Mouse (Mus musculus): ENCODE measurements around the gene Xrra1. TPM values are rescaled to one million over a fixed set of nuclear protein-coding genes. Genes with fewer than 3 reads are reported as not detected.
"Not testable (repeated sequence)": the region's sequence is repeated elsewhere in the genome, so short reads cannot be mapped to it uniquely, and the experiment has no call there.

Xrra1 gene
- polyA plus RNA-seq, 1 experiment, result 0.11 TPM

GRCm38 (mm10) chr7:99944520-99944919 lies 85.6 kb downstream of the Xrra1 start:
- TF ChIP-seq MYOG (IDR thresholded peaks at IDR 0.05; ENCODE audit: control insufficient read depth, extremely low read depth, insufficient read length), result no peak
- TF ChIP-seq CEBPB (IDR thresholded peaks at IDR 0.05; ENCODE audit: low read depth), result no peak
- H3ac ChIP-seq (ENCODE audit: control insufficient read depth, insufficient read length, low read depth), result no peak overlapping the region
- H3K79me3 ChIP-seq (ENCODE audit: low read depth), result no peaks in the 10 kb centered on the region
- no peak overlapping the region for H3K4me3 ChIP-seq (ENCODE audit: insufficient read depth, poor library complexity, severe bottlenecking)
- H3K27me3 ChIP-seq (ENCODE audit: control insufficient read depth, insufficient read depth, insufficient read length), result no peaks in the 10 kb centered on the region
- H3K79me2 ChIP-seq (ENCODE audit: control insufficient read depth, insufficient read depth), result no peaks in the 10 kb centered on the region
- peaks cover 27% of the 10 kb centered on the region for H3K36me3 ChIP-seq (ENCODE audit: control insufficient read depth, insufficient read depth)

GRCm38 (mm10) chr7:99945012-99945411 lies 86.1 kb downstream of the Xrra1 start:
- not testable (repeated sequence) for H3K4me3 ChIP-seq (ENCODE audit: insufficient read depth, poor library complexity, severe bottlenecking); H3K79me2 ChIP-seq (ENCODE audit: control insufficient read depth, insufficient read depth); H3K79me3 ChIP-seq (ENCODE audit: low read depth); H3K27me3 ChIP-seq (ENCODE audit: control insufficient read depth, insufficient read depth, insufficient read length); H3ac ChIP-seq (ENCODE audit: control insufficient read depth, insufficient read length, low read depth)
- peaks cover 26% of the 10 kb centered on the region for H3K36me3 ChIP-seq (ENCODE audit: control insufficient read depth, insufficient read depth)

GRCm38 (mm10) chr7:99945939-99946338 lies 87.0 kb downstream of the Xrra1 start:
- TF ChIP-seq CTCF (IDR thresholded peaks at IDR 0.05; ENCODE audit: control insufficient read depth, insufficient read depth, insufficient read length), result no peak
- TF ChIP-seq FOSL1 (IDR thresholded peaks at IDR 0.05; ENCODE audit: insufficient read depth, low read length, poor library complexity, severe bottlenecking), result no peak
- no peak for TF ChIP-seq MYOG (IDR thresholded peaks at IDR 0.05; ENCODE audit: control insufficient read depth, extremely low read depth, insufficient read length)
- TF ChIP-seq CEBPB (IDR thresholded peaks at IDR 0.05; ENCODE audit: low read depth), result no peak
- no peak for TF ChIP-seq MAX (IDR thresholded peaks at IDR 0.05)
- no peak for TF ChIP-seq MYOD1 (IDR thresholded peaks at IDR 0.05; ENCODE audit: control insufficient read depth, insufficient read length, low read depth)
- no peak for TF ChIP-seq USF1 (IDR thresholded peaks at IDR 0.05; ENCODE audit: low read depth)
- Histone ChIP-seq H3K27me3 (ENCODE audit: control insufficient read depth, insufficient read depth, insufficient read length) (no peaks in the 10 kb centered on the region), H3K4me3 (ENCODE audit: insufficient read depth, poor library complexity, severe bottlenecking) (no peak overlapping the region), H3K36me3 (ENCODE audit: control insufficient read depth, insufficient read depth) (peaks cover 18% of the 10 kb centered on the region), H3K79me3 (ENCODE audit: low read depth) (no peaks in the 10 kb centered on the region), H3K79me2 (ENCODE audit: control insufficient read depth, insufficient read depth) (no peaks in the 10 kb centered on the region), H3ac (ENCODE audit: control insufficient read depth, insufficient read length, low read depth) (no peak overlapping the region)

GRCm38 (mm10) chr7:99946356-99946755 lies 87.4 kb downstream of the Xrra1 start:
- Histone ChIP-seq H3ac (ENCODE audit: control insufficient read depth, insufficient read length, low read depth) (no peak overlapping the region), H3K79me3 (ENCODE audit: low read depth) (no peaks in the 10 kb centered on the region), H3K79me2 (ENCODE audit: control insufficient read depth, insufficient read depth) (no peaks in the 10 kb centered on the region), H3K4me3 (ENCODE audit: insufficient read depth, poor library complexity, severe bottlenecking) (no peak overlapping the region), H3K27me3 (ENCODE audit: control insufficient read depth, insufficient read depth, insufficient read length) (no peaks in the 10 kb centered on the region), H3K36me3 (ENCODE audit: control insufficient read depth, insufficient read depth) (peaks cover 14% of the 10 kb centered on the region)
- TF ChIP-seq MAX (IDR thresholded peaks at IDR 0.05) (no peak), USF1 (IDR thresholded peaks at IDR 0.05; ENCODE audit: low read depth) (no peak), CEBPB (IDR thresholded peaks at IDR 0.05; ENCODE audit: low read depth) (no peak), MYOD1 (IDR thresholded peaks at IDR 0.05; ENCODE audit: control insufficient read depth, insufficient read length, low read depth) (no peak), CTCF (IDR thresholded peaks at IDR 0.05; ENCODE audit: control insufficient read depth, insufficient read depth, insufficient read length) (no peak), MYOG (IDR thresholded peaks at IDR 0.05; ENCODE audit: control insufficient read depth, extremely low read depth, insufficient read length) (no peak), FOSL1 (IDR thresholded peaks at IDR 0.05; ENCODE audit: insufficient read depth, low read length, poor library complexity, severe bottlenecking) (no peak)

GRCm38 (mm10) chr7:99947329-99947728 lies 88.4 kb downstream of the Xrra1 start:
- no peak overlapping the region for H3K4me3 ChIP-seq (ENCODE audit: insufficient read depth, poor library complexity, severe bottlenecking)
- H3K79me2 ChIP-seq (ENCODE audit: control insufficient read depth, insufficient read depth), result no peaks in the 10 kb centered on the region
- H3K79me3 ChIP-seq (ENCODE audit: low read depth), result no peaks in the 10 kb centered on the region
- H3ac ChIP-seq (ENCODE audit: control insufficient read depth, insufficient read length, low read depth), result no peak overlapping the region
- peaks cover 6% of the 10 kb centered on the region for H3K36me3 ChIP-seq (ENCODE audit: control insufficient read depth, insufficient read depth)
- TF ChIP-seq CEBPB (IDR thresholded peaks at IDR 0.05; ENCODE audit: low read depth) (no peak), CTCF (IDR thresholded peaks at IDR 0.05; ENCODE audit: control insufficient read depth, insufficient read depth, insufficient read length) (no peak), USF1 (IDR thresholded peaks at IDR 0.05; ENCODE audit: low read depth) (no peak), MAX (IDR thresholded peaks at IDR 0.05) (no peak), MYOD1 (IDR thresholded peaks at IDR 0.05; ENCODE audit: control insufficient read depth, insufficient read length, low read depth) (no peak)
- H3K27me3 ChIP-seq (ENCODE audit: control insufficient read depth, insufficient read depth, insufficient read length), result no peaks in the 10 kb centered on the region

- Histone ChIP-seq H3K79me3 (ENCODE audit: low read depth) (no peaks in the 10 kb centered on the region), H3K27me3 (ENCODE audit: control insufficient read depth, insufficient read depth, insufficient read length) (no peaks in the 10 kb centered on the region), H3K4me3 (ENCODE audit: insufficient read depth, poor library complexity, severe bottlenecking) (no peak overlapping the region), H3ac (ENCODE audit: control insufficient read depth, insufficient read length, low read depth) (no peak overlapping the region), H3K79me2 (ENCODE audit: control insufficient read depth, insufficient read depth) (peaks cover 7% of the 10 kb centered on the region), H3K36me3 (ENCODE audit: control insufficient read depth, insufficient read depth) (no peaks in the 10 kb centered on the region)
- no peak for TF ChIP-seq MYOD1 (IDR thresholded peaks at IDR 0.05; ENCODE audit: control insufficient read depth, insufficient read length, low read depth)
- TF ChIP-seq MAX (IDR thresholded peaks at IDR 0.05), result no peak
- TF ChIP-seq USF1 (IDR thresholded peaks at IDR 0.05; ENCODE audit: low read depth), result no peak
- TF ChIP-seq FOSL1 (IDR thresholded peaks at IDR 0.05; ENCODE audit: insufficient read depth, low read length, poor library complexity, severe bottlenecking), result no peak
- TF ChIP-seq CEBPB (IDR thresholded peaks at IDR 0.05; ENCODE audit: low read depth), result no peak
- TF ChIP-seq CTCF (IDR thresholded peaks at IDR 0.05; ENCODE audit: control insufficient read depth, insufficient read depth, insufficient read length), result no peak
- TF ChIP-seq MYOG (IDR thresholded peaks at IDR 0.05; ENCODE audit: control insufficient read depth, extremely low read depth, insufficient read length), result no peak
Measured at GRCm38 (mm10) chr7:99953442-99954098, 94.7 kb downstream of the Xrra1 start.

Measured in C2C12 (cell line).